Mouse (Mus musculus) stomach, postnatal 0 days (tissue): ENCODE results near the gene Ern1. TPM values are rescaled to one million over a fixed set of nuclear protein-coding genes. Genes with fewer than 3 reads are reported as not detected.

Source experiments
- ATAC-seq: fragments of 200-750 bp; cut with Nextera tagmentation; 2 replicates; pipeline ENCODE4 v1.8.0; 2017; ENCODE audit not compliant: low FRiP score, low TSS enrichment
- DNase-seq: peaks from one replicate; pipeline ENCODE4 v3.0.0-alpha.2; 2016; ENCODE audit warnings: low spot score
- H3K27ac ChIP-seq: fragments of 300-500 bp; sonication (generic); replicated peaks from 2 replicates; pipeline ENCODE4 v1.5.1; 2014; ENCODE audit warnings: mild to moderate bottlenecking, control low read depth
- H3K27me3 ChIP-seq: fragments of 300-500 bp; sonication (generic); 2 replicates; pipeline ENCODE4 v1.6.1; 2014; ENCODE audit warnings: low read length; ENCODE audit not compliant: control insufficient read depth, insufficient read depth
- H3K36me3 ChIP-seq: fragments of 300-500 bp; sonication (generic); 2 replicates; pipeline ENCODE4 v1.6.1; 2014; ENCODE audit warnings: low read length, mixed read lengths; ENCODE audit not compliant: control insufficient read depth, insufficient read depth
- H3K4me1 ChIP-seq: fragments of 300-500 bp; sonication (generic); replicated peaks from 2 replicates; pipeline ENCODE4 v1.6.1; 2014; ENCODE audit warnings: antibody characterized with exemption; ENCODE audit not compliant: control insufficient read depth, insufficient read depth
- H3K4me2 ChIP-seq: fragments of 300-500 bp; sonication (generic); replicated peaks from 2 replicates; pipeline ENCODE4 v1.6.1; 2014; ENCODE audit warnings: low read depth, mild to moderate bottlenecking, control low read depth, moderate library complexity
- H3K4me3 ChIP-seq: fragments of 300-500 bp; sonication (generic); 2 replicates; pipeline ENCODE4 v1.5.1; 2014; ENCODE audit warnings: low read depth, low read length, control low read depth
- H3K9ac ChIP-seq: fragments of 300-500 bp; sonication (generic); 2 replicates; pipeline ENCODE4 v1.6.1; 2014; ENCODE audit warnings: mild to moderate bottlenecking, low read length, control low read depth, mixed read lengths
- H3K9me3 ChIP-seq: fragments of 300-500 bp; sonication (generic); 2 replicates; pipeline ENCODE4 v1.6.1; 2016; ENCODE audit warnings: low read length; ENCODE audit not compliant: control insufficient read depth
- CTCF ChIP-seq: IDR thresholded peaks from 2 replicates; pipeline ENCODE4 v1.5.1; 2016; ENCODE audit warnings: antibody characterized with exemption, low read depth, mild to moderate bottlenecking, moderate library complexity
- EP300 ChIP-seq: optimal IDR thresholded peaks from 2 replicates; pipeline ENCODE3; 2016; ENCODE audit warnings: antibody characterized with exemption
- WGBS: fragments of 180-500 bp; shearing (Covaris S2); extraction: QIAGEN DNeasy Blood & Tissue Kit; methylation state at CpG from one replicate; pipeline ENCODE4 v1.1.7; 2014; 5-methylcytosine and 5-hydroxymethylcytosine counted together
- polyA plus RNA-seq: library from polyadenylated mRNA; unstranded; fragments of >200 nt; fragmentation: Nextera tagmentation; extraction: Ambion mirVana; gene quantifications from 2 replicates; pipeline ENCODE4 v1.2.1, GENCODE M21; 2015

The Ern1 gene
- polyA plus RNA-seq, 1 experiment from 2014 or later = 3.7 TPM

DNA sequence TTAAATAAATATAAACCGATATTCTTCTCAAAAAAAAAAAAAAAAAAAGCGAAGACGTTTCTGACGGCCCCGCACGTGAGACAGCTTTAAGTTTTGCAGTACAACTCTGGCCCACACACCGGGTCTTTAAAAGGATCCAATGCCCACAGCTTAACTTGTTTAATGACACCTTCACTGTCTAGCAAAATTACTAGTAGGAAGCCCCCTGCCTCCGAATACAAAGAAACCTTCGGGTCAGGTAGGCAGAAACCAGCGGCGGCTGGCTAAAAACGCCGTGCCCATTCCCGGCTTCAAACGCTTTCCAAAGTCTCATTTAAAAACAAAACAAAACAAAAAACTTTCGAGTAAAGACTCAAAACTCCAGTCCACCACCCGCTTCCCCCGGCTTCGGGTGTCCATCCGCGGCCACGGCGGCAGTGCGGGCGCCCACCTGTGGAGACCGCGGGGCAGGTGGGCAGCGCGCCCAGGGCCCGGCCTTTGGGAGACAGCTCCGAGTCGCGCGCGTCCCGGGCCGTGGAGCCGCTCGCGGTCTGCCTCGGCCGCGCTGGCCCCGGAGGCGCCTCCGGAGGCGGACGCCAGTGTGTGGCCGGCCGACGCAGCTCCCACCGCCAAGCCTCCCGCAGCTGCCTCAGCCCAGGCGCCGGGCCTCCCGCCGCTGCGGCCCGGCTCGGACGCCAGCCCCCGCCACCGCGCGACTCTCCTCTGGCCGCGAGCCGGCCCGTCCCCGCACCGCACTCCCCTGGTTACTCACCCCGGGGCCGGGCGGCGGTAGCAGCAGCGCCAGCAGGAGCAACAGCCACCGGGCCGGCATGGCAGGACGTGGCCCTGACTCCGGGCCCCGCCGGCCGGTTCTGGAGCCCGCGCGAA is 553 bp downstream of the Ern1 start:
- under 1% methylated on average over 74 of the region's 86 CpGs for WGBS
- no peaks in the 10 kb centered on the region for H3K4me1 ChIP-seq
- peak; percentile 83 for ATAC-seq
- peak overlapping the region; percentile 82 for H3K4me2 ChIP-seq
- peak overlapping the region; percentile 94 for H3K4me3 ChIP-seq
- no peaks in the 10 kb centered on the region for H3K36me3 ChIP-seq
- H3K27me3 ChIP-seq = no peaks in the 10 kb centered on the region
- no peak for DNase-seq
- peak overlapping the region; percentile 94 for H3K9ac ChIP-seq
- peak overlapping the region; percentile 97 for H3K27ac ChIP-seq
- no peaks in the 10 kb centered on the region for H3K9me3 ChIP-seq
- TF ChIP-seq EP300 (no peak), CTCF (peak; percentile 24; the same call in 1 of the 2 replicates)

DNA sequence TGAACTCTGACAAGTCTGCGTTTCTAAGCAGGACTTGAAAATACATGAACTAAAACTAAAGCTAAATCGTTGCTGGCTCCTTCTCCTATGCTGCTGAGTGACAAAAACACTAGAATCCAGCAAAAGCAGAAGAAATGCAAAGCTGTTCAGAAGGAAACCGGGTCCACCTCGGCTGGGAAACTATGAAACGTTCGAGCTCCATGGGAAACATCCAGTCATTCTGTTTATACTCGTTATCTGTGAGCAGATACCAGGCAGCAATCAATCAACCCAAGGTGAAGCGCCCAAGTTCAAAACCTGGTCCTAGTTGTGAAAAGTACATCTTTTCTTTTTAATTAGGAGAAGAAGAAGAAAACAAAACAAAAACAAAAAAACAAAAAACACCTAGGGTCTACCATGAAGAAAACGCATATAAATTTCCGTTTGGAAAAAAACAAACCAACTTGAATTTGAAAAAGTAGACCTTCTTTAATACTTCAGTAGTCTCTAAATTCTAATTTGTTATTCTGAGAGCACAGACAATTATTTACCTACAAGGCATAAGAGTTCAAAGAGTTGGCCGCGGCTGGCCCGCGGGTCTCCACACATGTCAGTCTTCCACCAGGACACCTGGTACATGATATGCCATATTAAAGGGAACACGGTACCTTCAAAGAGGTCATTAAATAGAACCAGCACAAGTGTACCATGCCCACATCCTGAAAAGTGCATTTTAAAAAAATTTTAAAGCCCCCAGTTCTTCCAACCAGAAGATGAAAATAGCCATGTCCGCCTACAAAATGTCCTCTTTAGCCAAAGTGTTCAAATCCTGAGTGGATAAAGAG is 1.4 kb downstream of the Ern1 start:
- Histone ChIP-seq H3K9me3 (no peaks in the 10 kb centered on the region), H3K9ac (peak overlapping the region; percentile 94), H3K4me1 (no peaks in the 10 kb centered on the region), H3K4me3 (peak overlapping the region; percentile 94), H3K4me2 (peak overlapping the region; percentile 82), H3K36me3 (no peaks in the 10 kb centered on the region), H3K27me3 (no peaks in the 10 kb centered on the region), H3K27ac (no peak overlapping the region)
- DNase-seq (peak; percentile 42), ATAC-seq (no peak)
- 19% methylated on average over 16 of the region's 16 CpGs for WGBS
- TF ChIP-seq EP300 (no peak), CTCF (no peak)

DNA sequence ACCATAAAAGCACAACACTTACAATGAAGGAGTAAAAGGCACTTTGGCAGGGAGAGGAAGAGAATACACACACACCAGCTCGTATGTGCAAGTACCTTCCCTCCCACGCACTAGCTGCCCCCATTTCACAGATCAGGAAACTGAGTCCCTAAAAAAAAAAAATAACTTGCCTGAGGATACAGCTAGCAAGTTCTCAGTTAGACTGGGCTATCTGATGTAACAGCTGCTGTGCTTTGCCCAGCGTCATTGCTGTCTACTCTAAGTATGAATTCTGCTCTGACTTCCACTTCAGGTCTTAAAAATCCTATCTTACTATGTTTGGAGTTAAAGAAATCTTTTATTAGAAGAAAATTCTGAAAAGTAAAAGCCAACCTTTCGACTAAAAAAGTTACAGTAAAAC is 2.0 kb downstream of the Ern1 start:
- TF ChIP-seq EP300 = no peak
- TF ChIP-seq CTCF = no peak
- H3K27me3 ChIP-seq = no peaks in the 10 kb centered on the region
- WGBS = 75% methylated on average over 4 of the region's 4 CpGs
- H3K9ac ChIP-seq = no peak overlapping the region
- no peak for ATAC-seq
- H3K4me2 ChIP-seq = peak overlapping the region; percentile 82
- H3K9me3 ChIP-seq = no peaks in the 10 kb centered on the region
- H3K4me1 ChIP-seq = no peaks in the 10 kb centered on the region
- no peaks in the 10 kb centered on the region for H3K36me3 ChIP-seq
- H3K4me3 ChIP-seq = peak overlapping the region; percentile 94; the same call in 1 of the 2 replicates
- H3K27ac ChIP-seq = no peak overlapping the region
- DNase-seq = no peak

DNA sequence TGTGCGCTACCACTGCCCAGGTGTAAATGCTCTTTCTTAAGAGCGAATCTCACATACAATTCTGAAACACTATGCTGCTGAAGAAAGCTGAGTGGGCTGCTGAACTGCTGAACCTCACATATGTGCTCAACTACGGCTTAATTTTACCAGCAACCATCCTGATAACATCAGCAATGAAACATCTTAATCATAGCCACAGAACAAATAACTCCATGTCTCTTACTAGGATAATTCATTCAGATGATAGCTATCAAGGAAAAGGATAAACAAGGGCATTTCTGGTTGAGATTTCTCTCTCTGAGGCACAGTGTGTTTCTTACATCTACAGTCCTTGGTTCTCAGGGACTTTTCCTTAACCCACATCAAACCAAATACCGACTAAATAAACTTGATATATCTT is 2.8 kb downstream of the Ern1 start:
- no peak overlapping the region for H3K4me3 ChIP-seq
- H3K9ac ChIP-seq = no peak overlapping the region
- no peak overlapping the region for H3K4me2 ChIP-seq
- H3K36me3 ChIP-seq = no peaks in the 10 kb centered on the region
- ATAC-seq (no peak), DNase-seq (no peak)
- no peak for TF ChIP-seq EP300
- no peak for TF ChIP-seq CTCF
- H3K27me3 ChIP-seq = no peaks in the 10 kb centered on the region
- no peaks in the 10 kb centered on the region for H3K9me3 ChIP-seq
- WGBS = 81% methylated on average over 4 of the region's 4 CpGs
- H3K27ac ChIP-seq = no peak overlapping the region
- no peaks in the 10 kb centered on the region for H3K4me1 ChIP-seq

DNA sequence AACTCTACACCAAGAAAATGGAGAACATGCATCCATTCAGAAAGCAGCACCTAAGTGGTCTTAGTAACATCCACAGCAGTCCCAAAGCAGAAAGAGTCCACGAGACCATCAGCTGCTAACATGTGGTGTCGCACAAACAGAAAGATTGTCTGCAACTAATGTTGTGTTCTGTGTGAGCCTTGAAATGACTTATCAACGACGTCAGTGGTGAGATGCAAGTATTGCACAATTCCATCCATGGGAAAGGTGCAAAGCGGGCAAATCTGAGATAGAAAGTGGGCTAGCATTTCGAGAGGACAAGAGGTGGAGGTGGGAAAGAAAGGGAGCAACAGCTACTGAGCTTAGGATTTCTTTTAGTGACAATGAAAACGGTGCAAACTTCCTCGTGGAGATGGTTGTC is 4.8 kb downstream of the Ern1 start:
- Histone ChIP-seq H3K4me3 (no peak overlapping the region), H3K36me3 (no peaks in the 10 kb centered on the region), H3K4me2 (no peak overlapping the region), H3K9me3 (no peaks in the 10 kb centered on the region), H3K4me1 (no peaks in the 10 kb centered on the region), H3K27me3 (no peaks in the 10 kb centered on the region), H3K9ac (no peak overlapping the region), H3K27ac (no peak overlapping the region)
- DNase-seq (no peak), ATAC-seq (no peak)
- 82% methylated on average over 8 of the region's 8 CpGs for whole genome bisulfite sequencing
- TF ChIP-seq CTCF (no peak), EP300 (no peak)

DNA sequence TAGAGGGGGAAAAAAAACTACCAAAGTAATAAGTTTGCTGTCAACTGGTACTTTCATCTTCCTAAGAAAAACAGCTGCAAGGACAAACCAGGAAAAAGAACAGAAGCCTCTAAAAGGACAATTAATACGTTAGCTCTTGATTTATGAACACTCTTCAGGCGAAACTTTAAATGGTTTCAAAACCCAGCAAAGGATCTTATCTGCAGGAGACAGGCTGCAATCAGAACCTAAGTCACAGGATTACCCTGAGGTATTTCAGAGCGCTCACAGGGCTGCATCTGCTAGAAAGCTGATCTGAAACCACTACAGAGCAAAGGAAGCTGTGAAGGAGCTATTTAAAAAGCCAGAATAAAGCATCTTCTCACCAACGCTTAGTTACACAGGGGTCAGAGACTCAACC is 6.0 kb downstream of the Ern1 start:
- Histone ChIP-seq H3K36me3 (no peaks in the 10 kb centered on the region), H3K9ac (no peak overlapping the region), H3K9me3 (no peaks in the 10 kb centered on the region), H3K4me3 (no peak overlapping the region), H3K4me2 (no peak overlapping the region), H3K27ac (no peak overlapping the region), H3K4me1 (no peaks in the 10 kb centered on the region), H3K27me3 (no peaks in the 10 kb centered on the region)
- no peak for DNase-seq
- 43% methylated on average over 4 of the region's 4 CpGs for WGBS
- TF ChIP-seq CTCF (no peak), EP300 (no peak)
- ATAC-seq = no peak
